ENCODE assay signal across 19 mouse cellular contexts in genomic region chr11:58281970-58282496, GRCm38 (mm10). TPM values are rescaled to one million over a fixed set of nuclear protein-coding genes. Genes with fewer than 3 reads are reported as not detected.
DNase-seq lines count a peak whose midpoint lies in the region; ATAC-seq lines count a peak whose summit lies in the region.
"Had no signal": no experiment of that assay in that cellular context is flagged by ENCODE, and none has a peak within 500 bp of the region (broad histone marks: within the 10 kb centered on the region; RNA-seq: fewer than 3 reads in every experiment).

No protein-coding gene starts in this region.

- peak; percentile 61 for ATAC-seq in granulocyte monocyte progenitor cell, adult 5-6 weeks (replicated peaks; ENCODE audit: poor library complexity, severe bottlenecking)
- ATAC-seq in megakaryocyte progenitor cell, adult 5-6 weeks (replicated peaks; ENCODE audit: poor library complexity): peak; percentile 29; the same call in 1 of the 2 replicates
- ATAC-seq: forebrain, embryonic 14.5 days; hindbrain, postnatal 0 days; intestine, embryonic 15.5 days had no signal

- intact Hi-C loops in heart, postnatal 36 days (cut with DNase I): no loop called here

- DNase-seq in 416B (ENCODE audit: low read depth): peak; percentile 36
- DNase-seq in T-cell, adult 2 months (ENCODE audit: low spot score): peak; percentile 53
- no peak for DNase-seq in spleen, postnatal 36 days (ENCODE audit: low spot score in 2 of 2)
- DNase-seq in embryo, embryonic 10.5 days (ENCODE audit: low spot score): no peak
- no peak for DNase-seq in heart, postnatal 36 days
- DNase-seq: adrenal gland, postnatal 10 days; cerebellum, adult 18-20 months; cerebellum, adult 9-11 months; cerebellum, postnatal 36 days; embryo, embryonic 11 days; gastrocnemius, adult 2 months; gastrocnemius, postnatal 25 days; heart, adult 18-20 months; heart, postnatal 4 days had no signal

RNA-seq across cellular contexts. Expression of gene 4930438A08Rik, which starts 7.4 kb away (rescaled TPM):
- total RNA-seq in granulocyte monocyte progenitor cell, adult 5-6 weeks (2014; fragmentation: Nextera tagmentation): 2.2 TPM in 1 of 2 replicates, not detected in the other
- 2.8 and 4.7 TPM in 2 replicates for total RNA-seq in granulocyte monocyte progenitor cell, adult 5-6 weeks (2017)
- 5.2 and 6.5 TPM in 2 replicates for total RNA-seq in megakaryocyte progenitor cell, adult 5-6 weeks (2015)
- total RNA-seq in megakaryocyte progenitor cell, adult 5-6 weeks (2017): 6.4 and 13.3 TPM in 2 replicates
- total RNA-seq in heart, postnatal 36 days (2021): not detected
- total RNA-seq: gastrocnemius, adult 2 months; gastrocnemius, postnatal 25 days; heart, adult 18-20 months; heart, postnatal 4 days; hindbrain, postnatal 0 days had no signal

RNA-seq across cellular contexts. Expression of gene Zfp692, which starts 24.8 kb away (rescaled TPM):
- 35.3 and 35.8 TPM in 2 replicates for total RNA-seq in granulocyte monocyte progenitor cell, adult 5-6 weeks (2014; fragmentation: Nextera tagmentation)
- 22.7 and 27.7 TPM in 2 replicates for total RNA-seq in granulocyte monocyte progenitor cell, adult 5-6 weeks (2017)
- 22.7 and 27.3 TPM in 2 replicates for total RNA-seq in megakaryocyte progenitor cell, adult 5-6 weeks (2015)
- 33.0 and 36.8 TPM in 2 replicates for total RNA-seq in megakaryocyte progenitor cell, adult 5-6 weeks (2017)
- 1 to 10 TPM; 3.1 to 4.0 TPM for total RNA-seq in heart, postnatal 36 days (2021)

RNA-seq across cellular contexts. Expression of gene Zfp672, which starts 48.1 kb away (rescaled TPM):
- total RNA-seq in granulocyte monocyte progenitor cell, adult 5-6 weeks (2014; fragmentation: Nextera tagmentation): 10.9 and 19.5 TPM in 2 replicates
- 22.6 and 26.4 TPM in 2 replicates for total RNA-seq in granulocyte monocyte progenitor cell, adult 5-6 weeks (2017)
- total RNA-seq in megakaryocyte progenitor cell, adult 5-6 weeks (2015): 31.0 and 31.6 TPM in 2 replicates
- 23.2 and 26.4 TPM in 2 replicates for total RNA-seq in megakaryocyte progenitor cell, adult 5-6 weeks (2017)
- 10 to 100 TPM; 36.4 to 40.8 TPM for total RNA-seq in heart, postnatal 36 days (2021)

RNA-seq across cellular contexts. Expression of gene Sh3bp5l, which starts 48.5 kb away (rescaled TPM):
- 4.5 and 10.7 TPM in 2 replicates for total RNA-seq in granulocyte monocyte progenitor cell, adult 5-6 weeks (2014; fragmentation: Nextera tagmentation)
- total RNA-seq in granulocyte monocyte progenitor cell, adult 5-6 weeks (2017): 10.3 and 17.8 TPM in 2 replicates
- 2.5 and 4.1 TPM in 2 replicates for total RNA-seq in megakaryocyte progenitor cell, adult 5-6 weeks (2015)
- total RNA-seq in megakaryocyte progenitor cell, adult 5-6 weeks (2017): 12.8 and 31.6 TPM in 2 replicates
- total RNA-seq in heart, postnatal 36 days (2021): 10 to 100 TPM; 34.5 to 35.5 TPM

Comparison
In these comparisons a context has a peak if more than half of its experiments do, and no peak if none do; other contexts are left out.
1. DNase-seq: peak in 416B (single experiment) and T-cell, adult 2 months (single experiment); none in spleen, postnatal 36 days (0 of 2), embryo, embryonic 10.5 days (single experiment) and heart, postnatal 36 days (0 of 2).
2. RNA of gene Zfp692, which starts 24.8 kb away (total RNA-seq): 22.7 to 36.8 TPM in megakaryocyte progenitor cell, adult 5-6 weeks and 22.7 to 35.8 TPM in granulocyte monocyte progenitor cell, adult 5-6 weeks; 3.1 to 4.0 TPM in heart, postnatal 36 days; every median in the first group is over 4 times any median in the second.